Mouse (Mus musculus): ENCODE data around the gene Bicra. TPM values are rescaled to one million over a fixed set of nuclear protein-coding genes. Genes with fewer than 3 reads are reported as not detected.

Bicra gene
- 1.3 and 1.5 TPM in 2 replicates for polyA plus RNA-seq (2012; rRNA removed)

GRCm38 (mm10) chr7:16047338-16048146 lies at the start of gene Bicra:
TSS of gene Bicra (minus strand) at chr7:16047921.

GRCm38 (mm10) chr7:16061219-16062098 lies 13.7 kb upstream of the Bicra start, which contains the start of gene Zfp541:
TSS of gene Zfp541 (plus strand) at chr7:16061814.

GRCm38 (mm10) chr7:15967312-15967711 lies 80.4 kb downstream of the Bicra start, which contains the start of gene Ehd2:
TSS of gene Ehd2 (minus strand) at chr7:15967567.

GRCm38 (mm10) chr7:15945721-15946536 lies 101.8 kb downstream of the Bicra start, which contains the start of gene Nop53:
TSS of gene Nop53 (minus strand) at chr7:15946074.

GRCm38 (mm10) chr7:15922220-15922773 lies 125.4 kb downstream of the Bicra start, which contains the start of gene Selenow:
TSS of gene Selenow (minus strand) at chr7:15922402.

Other genes starting within 250 kb of the Bicra start
- not detected in 2 replicates for gene Obox6, start 208.2 kb downstream of the Bicra start, polyA plus RNA-seq (2012; rRNA removed)
- not detected in 2 replicates for gene Crx, start 168.0 kb downstream of the Bicra start, polyA plus RNA-seq (2012; rRNA removed)
- gene Crxos, start 165.3 kb downstream of the Bicra start, polyA plus RNA-seq (2012; rRNA removed): not detected in 2 replicates
- gene Selenow, start 125.5 kb downstream of the Bicra start, polyA plus RNA-seq (2012; rRNA removed): 125 and 142 TPM in 2 replicates
- gene Nop53, start 101.8 kb downstream of the Bicra start, polyA plus RNA-seq (2012; rRNA removed): 58.0 and 68.6 TPM in 2 replicates
- gene Ehd2, start 80.4 kb downstream of the Bicra start, polyA plus RNA-seq (2012; rRNA removed): 2.7 and 3.3 TPM in 2 replicates
- gene Zfp541, start 13.9 kb upstream of the Bicra start, polyA plus RNA-seq (2012; rRNA removed): 0.02 TPM in 2 replicates
- 90.9 and 104 TPM in 2 replicates for gene Napa, start 50.5 kb upstream of the Bicra start, polyA plus RNA-seq (2012; rRNA removed)
- 7.6 and 8.8 TPM in 2 replicates for gene Kptn, start 72.0 kb upstream of the Bicra start, polyA plus RNA-seq (2012; rRNA removed)
- gene Slc8a2, start 81.9 kb upstream of the Bicra start, polyA plus RNA-seq (2012; rRNA removed): 0.01 and 0.05 TPM in 2 replicates
- gene Meis3, start 127.2 kb upstream of the Bicra start, polyA plus RNA-seq (2012; rRNA removed): 2.1 and 2.2 TPM in 2 replicates
- 4.4 and 4.9 TPM in 2 replicates for gene Dhx34, start 174.1 kb upstream of the Bicra start, polyA plus RNA-seq (2012; rRNA removed)
- gene C5ar2, start 196.2 kb upstream of the Bicra start, polyA plus RNA-seq (2012; rRNA removed): 1.1 and 1.3 TPM in 2 replicates
- 7.0 and 8.5 TPM in 2 replicates for gene C5ar1, start 211.6 kb upstream of the Bicra start, polyA plus RNA-seq (2012; rRNA removed)
- gene Inafm1, start 225.7 kb upstream of the Bicra start, polyA plus RNA-seq (2012; rRNA removed): 7.0 and 8.5 TPM in 2 replicates
- gene Ccdc9, start 238.9 kb upstream of the Bicra start, polyA plus RNA-seq (2012; rRNA removed): 21.0 and 23.8 TPM in 2 replicates

All from liver, embryonic 18 days (tissue).